Mouse (Mus musculus) heart, adult 2 months (tissue): ENCODE measurements at regions not wholly inside any gene's neighbourhood (a gene's known extent, or its start where the extent isn't known, plus 50 kb on each side); places are given as distances from the start of the nearest gene placed in this dataset.

ENCODE experiments used
- CTCF ChIP-seq: fragments of 200-600 bp; IDR thresholded peaks from 2 replicates; pipeline ENCODE4 v1.8.1; 2022; ENCODE audit warnings: antibody characterized with exemption, mild to moderate bottlenecking, moderate library complexity
- POLR2A ChIP-seq: fragments of 200-500 bp; IDR thresholded peaks from 2 replicates; pipeline ENCODE4 v1.6.1; 2011; ENCODE audit warnings: mild to moderate bottlenecking, low read depth, low read length, control low read depth; ENCODE audit not compliant: insufficient read depth

DNA sequence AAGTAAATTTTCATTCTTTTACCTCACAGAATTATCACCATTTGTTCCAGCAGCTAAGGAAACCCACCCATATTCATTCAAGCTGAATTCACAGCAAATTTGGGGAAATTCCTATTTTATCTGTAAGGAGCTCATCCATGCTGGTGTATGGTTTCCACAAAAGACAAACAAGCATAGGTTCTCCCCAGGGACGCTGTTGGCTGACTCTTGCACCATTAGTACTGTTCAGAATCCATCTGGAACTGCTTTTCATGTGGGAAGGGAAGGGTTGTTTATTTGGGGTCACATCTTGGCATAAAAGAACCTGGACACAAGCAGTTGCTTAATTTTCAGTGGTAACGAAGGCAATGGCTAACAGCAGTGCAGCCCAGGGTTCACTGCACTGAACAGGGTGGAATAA, 120.2 kb downstream of the Adamts1 start:
- TF ChIP-seq CTCF (no peak), POLR2A (no peak)
